Mouse (Mus musculus) E14TG2a.4 (cell line): ENCODE measurements at regions not wholly inside any gene's neighbourhood (a gene's known extent, or its start where the extent isn't known, plus 50 kb on each side); places are given as distances from the start of the nearest gene placed in this dataset.

Experiments used
- H3K27me3 ChIP-seq: 2 replicates; pipeline ENCODE4 v1.6.1; 2014; ENCODE audit warnings: low read length, control low read depth; ENCODE audit not compliant: insufficient read depth
- H3K36me3 ChIP-seq: 2 replicates; pipeline ENCODE4 v1.6.1; 2014; ENCODE audit warnings: low read length, control low read depth; ENCODE audit not compliant: insufficient read depth
- H3K4me1 ChIP-seq: replicated peaks from 2 replicates; pipeline ENCODE4 v1.6.1; 2014; ENCODE audit warnings: low read depth, low read length, control low read depth
- H3K4me3 ChIP-seq: replicated peaks from 2 replicates; pipeline ENCODE4 v1.5.1; 2014; ENCODE audit warnings: mild to moderate bottlenecking, low read length
- H3K9me3 ChIP-seq: 2 replicates; pipeline ENCODE4 v1.6.1; 2014; ENCODE audit warnings: low read length, control low read depth
- CTCF ChIP-seq: conservative IDR thresholded peaks from 2 replicates; pipeline ENCODE4 v1.5.1; 2014; ENCODE audit warnings: low read length
- NANOG ChIP-seq: IDR thresholded peaks from 2 replicates; pipeline ENCODE4 v1.6.1; 2014; ENCODE audit warnings: borderline replicate concordance, low read length, mixed read lengths
- POU5F1 ChIP-seq: IDR thresholded peaks from 2 replicates; pipeline ENCODE4 v1.6.1; 2014; ENCODE audit warnings: low read length, borderline replicate concordance

DNA sequence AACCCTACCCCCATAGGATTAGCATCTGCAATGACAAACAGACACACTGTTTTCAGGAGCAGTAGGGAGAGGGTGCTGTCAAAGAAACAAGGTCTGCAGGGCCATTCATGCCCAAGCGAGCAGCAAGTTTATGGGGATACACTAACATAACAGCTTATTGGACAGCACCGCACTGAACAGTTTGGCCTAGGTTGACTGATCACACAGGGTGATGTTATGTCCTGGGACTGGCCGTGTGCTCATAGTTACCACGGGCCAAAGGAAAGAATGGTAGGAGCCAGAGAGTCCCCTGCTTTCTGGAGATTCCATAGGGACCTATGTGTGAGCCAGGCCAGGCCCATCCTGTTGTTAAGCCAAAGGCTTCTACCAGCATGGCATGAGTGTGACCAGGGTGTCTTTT lies 102.8 kb downstream of the Ndufa10 start:
- no peaks in the 10 kb centered on the region for H3K27me3 ChIP-seq
- H3K4me3 ChIP-seq = no peak overlapping the region
- TF ChIP-seq NANOG (no peak), POU5F1 (no peak), CTCF (no peak)
- peaks cover 18% of the 10 kb centered on the region for H3K4me1 ChIP-seq
- no peaks in the 10 kb centered on the region for H3K9me3 ChIP-seq
- no peaks in the 10 kb centered on the region for H3K36me3 ChIP-seq

DNA sequence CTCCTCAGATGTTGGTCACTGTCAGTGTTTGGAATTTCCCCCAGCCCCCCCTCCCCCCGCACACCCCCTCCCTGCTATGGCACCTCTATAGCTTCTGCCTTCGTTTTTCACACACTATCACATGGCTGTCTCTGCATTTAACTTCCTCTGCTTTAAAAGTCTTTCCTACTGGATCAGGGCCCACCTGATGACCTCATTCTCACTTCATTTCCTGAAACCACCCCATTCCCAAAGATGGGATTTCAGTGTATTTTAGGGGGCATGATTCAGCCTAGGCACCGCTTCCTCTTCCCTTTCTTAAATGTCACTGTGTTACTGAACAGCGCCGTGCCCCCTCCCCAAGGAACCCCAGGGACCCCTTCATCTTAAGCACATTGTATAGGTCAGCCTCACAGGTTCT lies 103.7 kb downstream of the Ndufa10 start:
- Histone ChIP-seq H3K9me3 (no peaks in the 10 kb centered on the region), H3K4me1 (peaks cover 26% of the 10 kb centered on the region), H3K4me3 (no peak overlapping the region), H3K27me3 (no peaks in the 10 kb centered on the region), H3K36me3 (no peaks in the 10 kb centered on the region)
- TF ChIP-seq NANOG (no peak), CTCF (no peak), POU5F1 (no peak)

DNA sequence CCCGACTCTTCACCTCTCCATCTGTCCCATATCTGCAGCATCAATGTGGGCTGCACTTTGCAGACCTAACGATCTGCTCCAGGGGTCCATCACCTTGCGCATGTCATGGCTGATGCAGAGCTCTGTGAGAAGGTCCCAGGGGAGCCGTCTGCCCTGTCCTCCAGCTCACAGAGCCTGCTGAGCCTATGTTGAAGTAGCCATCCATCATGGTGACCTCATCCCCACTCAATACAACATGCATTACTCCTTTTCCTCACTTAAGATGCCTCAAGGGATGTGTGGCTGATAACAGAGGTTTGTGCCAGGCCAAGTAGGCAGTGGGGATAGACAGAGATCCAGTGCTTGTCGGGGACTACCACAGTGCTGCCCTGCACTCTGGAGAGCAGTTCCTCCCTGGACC lies 107.4 kb downstream of the Ndufa10 start:
- no peaks in the 10 kb centered on the region for H3K9me3 ChIP-seq
- H3K36me3 ChIP-seq = no peaks in the 10 kb centered on the region
- TF ChIP-seq CTCF (no peak), POU5F1 (no peak)
- no peaks in the 10 kb centered on the region for H3K27me3 ChIP-seq
- H3K4me1 ChIP-seq = peaks cover 15% of the 10 kb centered on the region
- H3K4me3 ChIP-seq = no peak overlapping the region

- TF ChIP-seq POU5F1 (no peak), NANOG (no peak), CTCF (no peak)
- H3K27me3 ChIP-seq = no peaks in the 10 kb centered on the region
- H3K9me3 ChIP-seq = no peaks in the 10 kb centered on the region
- H3K4me3 ChIP-seq = no peak overlapping the region
- H3K4me1 ChIP-seq = peaks cover 21% of the 10 kb centered on the region
- no peaks in the 10 kb centered on the region for H3K36me3 ChIP-seq
Observed at GRCm38 (mm10) chr1:92365366-92366075, 108.1 kb downstream of the Ndufa10 start.

GRCm38 (mm10) chr1:92361677-92362076 lies 112.0 kb downstream of the Ndufa10 start:
- H3K27me3 ChIP-seq = 0 out of 2 replicates have a peak, but pooled peaks cover 2% of the 10 kb centered on the region
- peaks cover 33% of the 10 kb centered on the region for H3K4me1 ChIP-seq
- H3K9me3 ChIP-seq = no peaks in the 10 kb centered on the region
- H3K36me3 ChIP-seq = no peaks in the 10 kb centered on the region
- no peak overlapping the region for H3K4me3 ChIP-seq
- TF ChIP-seq POU5F1 (no peak), NANOG (no peak), CTCF (no peak)

DNA sequence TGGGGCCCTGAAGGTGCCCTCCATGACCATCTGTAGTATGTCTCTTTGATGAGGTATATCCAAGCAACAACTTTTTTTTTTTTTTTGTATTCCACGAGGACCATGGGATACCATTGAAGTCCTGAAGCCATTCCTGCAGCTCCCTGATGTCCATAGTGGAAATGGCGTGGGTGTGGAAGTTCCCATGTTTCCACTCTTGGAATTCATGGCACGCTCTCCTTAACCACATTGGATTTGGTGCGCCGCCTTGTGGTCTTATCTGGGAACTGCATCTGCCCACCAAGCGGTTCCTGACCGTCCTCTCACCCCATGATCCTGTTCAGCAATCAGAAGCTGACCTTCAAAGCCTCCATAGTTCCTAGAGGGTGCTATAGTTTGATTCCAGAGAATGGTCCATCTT lies 113.4 kb downstream of the Ndufa10 start:
- H3K36me3 ChIP-seq = no peaks in the 10 kb centered on the region
- H3K27me3 ChIP-seq = 0 out of 2 replicates have a peak, but pooled peaks cover 2% of the 10 kb centered on the region
- H3K4me3 ChIP-seq = no peak overlapping the region
- H3K4me1 ChIP-seq = peaks cover 32% of the 10 kb centered on the region
- H3K9me3 ChIP-seq = no peaks in the 10 kb centered on the region
- no peak for TF ChIP-seq POU5F1
- TF ChIP-seq CTCF = peak; percentile 100
- no peak for TF ChIP-seq NANOG

DNA sequence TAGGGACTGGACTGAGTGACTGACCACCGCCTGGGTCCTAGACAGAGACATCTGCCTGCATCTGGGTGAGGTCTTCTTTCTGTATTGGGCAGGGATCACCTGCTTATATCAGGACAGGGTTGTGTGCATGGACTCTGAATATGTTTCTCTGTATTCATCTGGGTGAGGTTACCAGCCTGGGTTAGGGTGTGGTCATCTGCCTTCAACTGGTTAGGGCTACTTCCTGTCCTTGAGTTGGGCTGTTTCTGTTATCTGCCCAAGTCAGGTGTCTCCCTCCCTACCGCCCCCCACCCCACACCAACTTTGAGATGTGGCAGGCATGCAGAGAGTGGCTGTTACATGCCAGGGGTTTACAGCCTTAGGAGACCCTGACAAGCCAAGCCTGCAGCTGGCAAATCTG lies 114.2 kb downstream of the Ndufa10 start:
- no peak overlapping the region for H3K4me3 ChIP-seq
- peaks cover 37% of the 10 kb centered on the region for H3K4me1 ChIP-seq

DNA sequence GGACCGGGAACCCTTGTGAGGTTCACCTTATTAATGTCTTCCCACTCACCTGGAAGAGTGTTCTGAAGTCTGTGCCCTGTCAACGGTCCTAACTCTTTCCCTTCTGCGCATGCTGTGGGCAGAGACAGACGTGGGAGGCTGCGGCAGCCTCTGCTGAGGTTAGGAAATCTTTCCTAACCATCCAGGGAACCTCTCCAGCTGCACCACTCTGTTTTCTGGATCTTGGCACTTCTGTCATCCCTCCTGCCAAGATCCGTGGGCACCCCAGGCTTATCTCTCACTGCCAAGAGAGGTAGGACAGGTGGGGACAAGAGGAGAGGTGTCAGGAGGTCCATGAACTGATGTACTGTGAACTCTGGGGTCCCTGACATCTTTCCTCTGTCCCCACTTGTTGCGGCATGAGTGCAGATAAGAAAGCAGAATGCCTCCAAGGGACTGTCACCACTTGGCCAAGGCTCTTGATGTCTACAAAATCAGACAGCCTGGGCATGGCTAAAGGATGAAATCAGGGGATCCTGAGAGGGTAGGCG lies 114.8 kb downstream of the Ndufa10 start:
- Histone ChIP-seq H3K27me3 (0 out of 2 replicates have a peak, but pooled peaks cover 2% of the 10 kb centered on the region), H3K9me3 (no peaks in the 10 kb centered on the region), H3K4me3 (no peak overlapping the region), H3K36me3 (no peaks in the 10 kb centered on the region), H3K4me1 (peaks cover 39% of the 10 kb centered on the region)
- TF ChIP-seq POU5F1 (no peak), CTCF (no peak), NANOG (no peak)

More for the DNA sequence above, 114.2 kb downstream of the Ndufa10 start:
- TF ChIP-seq NANOG (no peak), CTCF (no peak), POU5F1 (no peak)
- 0 out of 2 replicates have a peak, but pooled peaks cover 2% of the 10 kb centered on the region for H3K27me3 ChIP-seq
- no peaks in the 10 kb centered on the region for H3K36me3 ChIP-seq
- no peaks in the 10 kb centered on the region for H3K9me3 ChIP-seq
